Mouse (Mus musculus) NIH3T3 (cell line): ENCODE results near the gene Sugct.
"Not testable (repeated sequence)": the region's sequence is repeated elsewhere in the genome, so short reads cannot be mapped to it uniquely, and the experiment has no call there.

Source experiments
- DNase-seq: peaks from one replicate; pipeline ENCODE4 v3.0.0-alpha.2; 2012; ENCODE audit warnings: low read depth

The Sugct gene

GRCm38 (mm10) chr13:16901424-16901823 is 793.9 kb downstream of the Sugct start:
- DNase-seq, result no peak

- no peak for DNase-seq
Measured at GRCm38 (mm10) chr13:16898084-16898792, 797.1 kb downstream of the Sugct start.

- peak; percentile 53 for DNase-seq
Measured at GRCm38 (mm10) chr13:16878056-16878455, 817.3 kb downstream of the Sugct start.

DNA sequence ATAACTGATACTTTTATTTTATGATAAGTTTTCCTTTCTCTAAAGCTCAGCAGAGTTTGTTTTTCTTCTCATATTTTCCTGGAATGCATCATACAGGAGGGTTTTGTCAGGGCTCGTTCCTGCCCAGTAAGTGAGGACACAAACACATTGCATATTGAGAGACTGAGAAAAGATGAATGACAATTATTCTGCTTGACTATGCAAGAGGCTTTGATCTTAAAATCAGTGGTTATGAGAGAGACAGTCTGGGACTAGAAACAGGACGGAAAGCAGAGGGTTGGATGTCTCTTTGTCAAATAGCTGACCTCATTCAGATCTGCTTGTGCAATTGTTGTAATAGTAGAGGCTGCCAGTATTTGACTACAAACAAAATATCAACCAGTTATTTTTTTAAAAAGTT is 835.4 kb downstream of the Sugct start:
- no peak for DNase-seq

GRCm38 (mm10) chr13:16847236-16847635 is 848.1 kb downstream of the Sugct start:
- peak; percentile 8 for DNase-seq

- DNase-seq, result no peak
Measured at GRCm38 (mm10) chr13:16840994-16841393, 854.4 kb downstream of the Sugct start.

DNA sequence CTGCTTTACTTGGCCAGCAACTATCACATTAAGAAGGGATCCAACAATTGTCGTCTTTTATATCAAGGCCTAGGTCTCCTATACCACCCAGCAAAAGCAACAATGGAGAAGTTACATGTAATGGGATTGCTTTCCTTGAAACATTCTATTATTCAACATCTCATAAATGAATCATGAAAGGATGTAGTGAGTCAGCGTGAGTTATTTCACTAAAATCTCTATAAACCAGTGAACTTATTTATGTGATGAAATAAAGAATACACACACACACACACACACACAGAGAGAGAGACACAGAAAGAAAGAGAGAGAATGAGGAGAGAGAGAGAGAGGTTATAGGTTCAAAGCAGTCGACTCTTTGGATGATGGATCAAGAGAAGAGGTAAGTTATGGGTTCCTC is 856.9 kb downstream of the Sugct start:
- DNase-seq, result peak; percentile 21

GRCm38 (mm10) chr13:16835111-16835510 is 860.2 kb downstream of the Sugct start:
- DNase-seq, result peak; percentile 49

DNA sequence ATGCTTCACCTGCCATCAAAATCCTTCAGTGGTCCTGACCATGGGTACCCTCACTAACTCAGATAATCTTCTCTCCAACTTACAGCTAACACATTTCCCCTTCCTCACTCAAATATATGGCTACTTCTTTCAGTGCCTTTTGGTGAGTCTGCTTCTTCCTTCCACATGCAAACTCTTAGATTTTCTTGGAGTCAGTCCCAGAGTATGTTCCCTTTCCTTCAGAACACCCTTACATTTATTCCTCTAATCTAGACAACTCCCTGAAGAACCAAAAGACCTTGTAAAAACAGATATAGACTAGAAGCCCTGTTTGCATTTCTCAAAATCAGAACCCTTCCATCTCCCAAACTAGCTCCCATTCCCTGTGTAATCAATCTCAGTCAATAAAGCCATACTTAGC is 862.3 kb downstream of the Sugct start:
- no peak for DNase-seq

DNA sequence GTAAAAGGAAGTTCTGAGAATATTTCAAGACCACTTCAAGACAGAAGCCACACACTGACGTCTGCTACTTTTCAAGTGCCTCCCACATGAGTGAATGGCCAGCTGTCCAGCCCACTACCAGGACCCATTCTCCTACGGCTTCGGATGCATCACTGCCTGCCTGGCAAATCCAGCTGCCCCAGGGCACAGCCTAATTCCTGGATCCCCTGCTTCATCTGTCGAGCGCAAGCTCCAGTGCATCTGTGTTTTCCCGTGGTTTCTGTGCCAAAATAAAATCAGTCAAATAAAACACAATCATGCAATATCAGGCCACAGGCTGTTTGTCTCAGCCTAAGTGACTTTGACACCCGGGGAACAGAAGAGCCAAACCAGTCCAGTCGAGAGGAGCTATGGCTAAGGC is 863.5 kb downstream of the Sugct start:
- DNase-seq, result no peak

DNA sequence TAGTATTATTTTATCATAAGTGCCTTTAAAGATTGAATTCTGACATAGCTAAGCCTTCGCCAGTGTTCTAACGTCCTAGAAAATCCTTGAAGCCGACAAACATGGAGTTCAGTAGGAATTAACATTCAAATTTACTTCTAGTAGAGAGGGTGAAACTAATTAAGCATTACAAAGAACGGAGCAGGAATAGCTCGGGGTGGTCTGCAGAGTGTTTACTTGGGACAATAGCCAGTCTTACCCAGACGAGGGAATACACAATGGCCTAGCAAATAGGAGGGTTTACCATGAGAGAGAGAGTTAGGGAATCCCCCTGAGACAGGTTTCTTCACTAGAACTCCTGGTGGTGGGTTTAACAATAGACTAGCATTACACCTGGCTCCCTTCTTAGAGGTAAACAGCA is 865.1 kb downstream of the Sugct start:
- not testable (repeated sequence) for DNase-seq

DNA sequence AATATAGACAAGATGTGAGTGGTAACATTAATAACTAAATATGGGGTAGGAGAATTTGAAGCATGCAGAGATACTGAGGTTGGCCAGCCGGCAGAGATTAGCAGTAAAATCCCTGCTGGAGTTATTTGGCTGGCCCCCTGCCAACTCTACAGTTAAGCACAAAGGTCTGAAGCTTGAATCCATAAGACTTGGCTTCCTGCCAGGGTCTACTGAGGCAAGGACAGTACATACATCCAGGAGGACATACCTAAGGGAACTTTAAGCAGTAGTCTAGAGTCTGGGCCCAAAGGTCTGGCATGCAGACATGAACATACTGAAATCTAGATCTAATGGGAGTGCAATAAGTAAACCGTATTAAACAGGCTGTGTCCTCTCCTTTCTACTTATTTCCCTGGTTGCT is 865.8 kb downstream of the Sugct start:
- peak; percentile 13 for DNase-seq

DNA sequence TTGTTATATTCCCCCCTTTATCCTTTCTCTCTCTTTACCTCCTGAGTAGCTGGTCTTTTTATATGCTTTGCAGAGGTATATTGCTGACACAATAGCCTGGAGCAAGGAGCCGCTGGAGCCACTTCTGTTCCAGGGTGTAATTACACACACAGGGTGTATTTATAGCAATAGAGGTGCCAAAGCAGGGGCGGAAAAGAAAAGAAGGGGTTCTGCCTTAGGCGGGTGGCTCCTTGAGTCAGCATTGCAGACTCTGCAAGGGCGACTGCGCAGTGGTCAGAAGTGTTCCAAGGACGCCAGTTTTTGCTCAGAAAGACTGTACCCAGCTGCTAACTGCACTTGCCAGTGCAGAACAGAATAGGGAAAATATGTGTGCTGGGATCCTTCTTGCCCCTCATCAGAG is 869.7 kb downstream of the Sugct start:
- no peak for DNase-seq

GRCm38 (mm10) chr13:16821785-16822184 is 873.6 kb downstream of the Sugct start:
- no peak for DNase-seq

DNA sequence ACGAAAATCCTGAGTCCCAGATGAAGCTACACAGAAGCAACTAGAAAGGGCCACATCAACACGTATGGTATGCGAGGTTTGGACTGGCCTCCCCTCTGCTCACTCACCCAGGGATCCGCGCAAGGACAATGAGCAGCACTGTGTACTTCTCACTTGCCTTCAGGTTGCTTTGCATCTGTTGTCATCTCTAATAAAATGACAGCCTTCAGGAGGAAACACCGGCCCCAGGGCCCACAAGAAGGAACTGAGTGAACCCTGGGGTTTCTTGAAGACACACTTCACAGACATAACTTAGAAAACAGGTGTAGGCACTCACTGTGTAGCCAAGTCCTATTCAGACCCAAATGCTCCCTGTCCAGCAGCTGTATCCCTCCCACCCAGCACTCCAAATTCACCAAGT is 877.9 kb downstream of the Sugct start:
- no peak for DNase-seq

DNA sequence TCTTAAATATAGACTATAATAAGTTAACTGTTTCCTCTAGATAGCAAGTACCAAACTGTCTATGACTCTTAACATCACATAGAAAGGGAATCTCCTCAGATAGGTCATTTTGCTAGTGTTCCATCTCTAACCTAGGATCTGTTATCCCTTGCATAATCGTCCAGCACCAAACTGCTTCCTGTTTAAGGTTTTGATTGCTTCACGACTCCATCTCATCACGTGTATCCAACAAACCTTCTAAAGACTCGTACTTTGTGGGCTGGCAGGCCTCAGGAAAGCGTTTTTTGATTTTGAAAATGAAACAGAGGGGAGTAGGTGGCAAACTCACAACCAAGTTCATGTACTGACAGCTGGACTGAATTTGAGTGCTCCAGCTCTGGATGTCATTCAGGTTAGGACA is 878.6 kb downstream of the Sugct start:
- DNase-seq, result no peak

GRCm38 (mm10) chr13:16812268-16812667 is 883.1 kb downstream of the Sugct start:
- no peak for DNase-seq
